Mouse (Mus musculus): ENCODE results near the gene Hspa14. TPM values are rescaled to one million over a fixed set of nuclear protein-coding genes. Genes with fewer than 3 reads are reported as not detected.

The Hspa14 gene
- total RNA-seq (2015) (49.2 and 67.3 TPM in 2 replicates), total RNA-seq (2017) (124 and 125 TPM in 2 replicates)

- ATAC-seq (ENCODE audit: poor library complexity, severe bottlenecking) = peak; percentile 92
Measured at GRCm38 (mm10) chr2:3512552-3513454, at the start of gene Hspa14, which contains the start of the genes Gm45902 and Cdnf. TSS of gene Hspa14 (minus strand) at chr2:3512814. TSS of gene Gm45902 (minus strand) at chr2:3512790. TSS of gene Cdnf (plus strand) at chr2:3513030.

- peak; percentile 87 for ATAC-seq (ENCODE audit: poor library complexity, severe bottlenecking)
Measured at GRCm38 (mm10) chr2:3546588-3546987, 34.0 kb upstream of the Hspa14 start.

- no peak for ATAC-seq (ENCODE audit: poor library complexity, severe bottlenecking)
Measured at GRCm38 (mm10) chr2:3546055-3546454, 33.4 kb upstream of the Hspa14 start.

- ATAC-seq (ENCODE audit: poor library complexity, severe bottlenecking) = peak; percentile 60
Measured at GRCm38 (mm10) chr2:3541307-3542079, 28.9 kb upstream of the Hspa14 start.

GRCm38 (mm10) chr2:3526288-3526687 lies 13.7 kb upstream of the Hspa14 start:
- ATAC-seq (ENCODE audit: poor library complexity, severe bottlenecking) = peak; percentile 66

- ATAC-seq (ENCODE audit: poor library complexity, severe bottlenecking) = no peak
Measured at GRCm38 (mm10) chr2:3522558-3522957, 9.9 kb upstream of the Hspa14 start.

GRCm38 (mm10) chr2:3512076-3512475 lies 538 bp downstream of the Hspa14 start:
- peak; percentile 19 for ATAC-seq (ENCODE audit: poor library complexity, severe bottlenecking)

GRCm38 (mm10) chr2:3500886-3501285 lies 11.7 kb downstream of the Hspa14 start:
- ATAC-seq (ENCODE audit: poor library complexity, severe bottlenecking) = no peak

GRCm38 (mm10) chr2:3499543-3499942 lies 13.1 kb downstream of the Hspa14 start:
- ATAC-seq (ENCODE audit: poor library complexity, severe bottlenecking) = no peak

GRCm38 (mm10) chr2:3493833-3494409 lies 18.7 kb downstream of the Hspa14 start:
- no peak for ATAC-seq (ENCODE audit: poor library complexity, severe bottlenecking)

GRCm38 (mm10) chr2:3489816-3490215 lies 22.8 kb downstream of the Hspa14 start:
- ATAC-seq (ENCODE audit: poor library complexity, severe bottlenecking) = no peak

GRCm38 (mm10) chr2:3480239-3480638 lies 32.4 kb downstream of the Hspa14 start:
- ATAC-seq (ENCODE audit: poor library complexity, severe bottlenecking) = no peak

- no peak for ATAC-seq (ENCODE audit: poor library complexity, severe bottlenecking)
Measured at GRCm38 (mm10) chr2:3475746-3476251, 36.8 kb downstream of the Hspa14 start.

GRCm38 (mm10) chr2:3474861-3475283 lies 37.7 kb downstream of the Hspa14 start, which contains the start of gene Suv39h2:
TSS of gene Suv39h2 (minus strand) at chr2:3475031.
- peak; percentile 97 for ATAC-seq (ENCODE audit: poor library complexity, severe bottlenecking)

GRCm38 (mm10) chr2:3474361-3474805 lies 38.2 kb downstream of the Hspa14 start:
- peak; percentile 16; the same call in 1 of the 2 replicates for ATAC-seq (ENCODE audit: poor library complexity, severe bottlenecking)

- ATAC-seq (ENCODE audit: poor library complexity, severe bottlenecking) = no peak
Measured at GRCm38 (mm10) chr2:3473891-3474290, 38.7 kb downstream of the Hspa14 start.

GRCm38 (mm10) chr2:3456590-3456989 lies 56.0 kb downstream of the Hspa14 start:
- ATAC-seq (ENCODE audit: poor library complexity, severe bottlenecking) = no peak

GRCm38 (mm10) chr2:3453096-3453495 lies 59.5 kb downstream of the Hspa14 start:
- ATAC-seq (ENCODE audit: poor library complexity, severe bottlenecking) = no peak

GRCm38 (mm10) chr2:3449431-3449830 lies 63.2 kb downstream of the Hspa14 start:
- no peak for ATAC-seq (ENCODE audit: poor library complexity, severe bottlenecking)

GRCm38 (mm10) chr2:3445984-3446383 lies 66.6 kb downstream of the Hspa14 start:
- ATAC-seq (ENCODE audit: poor library complexity, severe bottlenecking) = no peak

- ATAC-seq (ENCODE audit: poor library complexity, severe bottlenecking) = no peak
Measured at GRCm38 (mm10) chr2:3444206-3444605, 68.4 kb downstream of the Hspa14 start.
